Mouse (Mus musculus): ENCODE measurements at regions not wholly inside any gene's neighbourhood (a gene's known extent, or its start where the extent isn't known, plus 50 kb on each side); places are given as distances from the start of the nearest gene placed in this dataset.

DNA sequence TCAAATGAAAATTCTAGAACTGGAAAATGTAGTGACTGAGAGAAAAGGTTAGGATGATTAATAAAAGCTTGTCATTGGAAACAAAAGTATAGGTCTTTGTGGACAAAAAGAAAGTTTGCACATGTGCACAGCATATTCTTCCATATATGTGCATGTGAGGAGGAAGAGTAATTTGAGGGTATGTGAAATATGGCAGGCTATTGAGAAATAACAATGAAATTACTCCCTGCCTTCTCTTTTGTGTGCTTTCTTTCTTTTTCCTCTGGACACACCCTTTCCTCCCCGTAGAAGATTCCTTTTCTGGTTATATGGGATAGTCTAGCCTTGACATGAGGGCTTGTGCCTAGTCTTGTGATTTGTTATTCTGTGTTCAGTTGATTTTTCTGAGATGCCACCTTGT is 301.9 kb downstream of the Ptprc start:
- intact Hi-C loops (cut with DNase I), result no loop called here

DNA sequence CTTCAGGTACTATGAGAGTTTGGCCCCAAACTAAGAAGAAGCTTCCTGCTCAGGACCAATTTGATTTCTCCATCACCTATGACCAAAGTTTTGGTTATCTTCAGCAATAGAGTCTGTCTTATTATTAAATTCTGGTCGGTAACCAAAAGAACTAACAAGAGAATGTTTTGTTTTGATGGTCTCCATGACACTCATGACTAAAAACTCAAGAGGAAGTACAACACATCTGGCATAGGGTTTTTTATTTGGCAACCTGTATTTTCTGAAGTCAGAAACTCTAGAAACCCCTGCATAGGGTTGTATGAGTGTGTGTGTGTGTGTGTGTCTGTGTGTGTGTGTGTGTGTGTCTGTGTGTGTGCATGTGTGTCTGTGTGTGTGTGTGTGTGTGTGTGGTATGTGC is 310.5 kb downstream of the Ptprc start:
- intact Hi-C loops (cut with DNase I), result no loop called here

DNA sequence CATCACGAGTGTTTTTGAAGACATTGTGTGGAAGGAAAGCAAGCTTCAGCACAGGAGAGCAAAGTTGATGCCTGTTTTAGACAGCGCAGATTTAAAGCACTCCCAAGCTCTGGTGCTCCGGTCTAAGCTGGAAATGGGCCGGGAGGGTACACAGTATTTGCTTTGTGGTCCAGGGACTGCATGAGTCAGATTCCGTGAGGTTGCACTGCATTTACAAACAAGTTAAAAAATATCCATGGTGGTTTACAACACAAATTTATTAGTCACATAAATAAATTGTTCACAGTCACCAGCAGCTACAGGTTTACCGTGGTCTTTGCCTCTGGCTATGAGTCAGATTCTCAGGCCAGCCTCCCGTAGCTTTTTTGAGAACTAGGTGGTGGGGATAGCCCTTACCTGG is 312.0 kb downstream of the Ptprc start:
- intact Hi-C loops (cut with DNase I), result no loop called here

GRCm38 (mm10) chr1:137852262-137852661 is 323.2 kb downstream of the Ptprc start:
- intact Hi-C loops (cut with DNase I), result no loop called here

DNA sequence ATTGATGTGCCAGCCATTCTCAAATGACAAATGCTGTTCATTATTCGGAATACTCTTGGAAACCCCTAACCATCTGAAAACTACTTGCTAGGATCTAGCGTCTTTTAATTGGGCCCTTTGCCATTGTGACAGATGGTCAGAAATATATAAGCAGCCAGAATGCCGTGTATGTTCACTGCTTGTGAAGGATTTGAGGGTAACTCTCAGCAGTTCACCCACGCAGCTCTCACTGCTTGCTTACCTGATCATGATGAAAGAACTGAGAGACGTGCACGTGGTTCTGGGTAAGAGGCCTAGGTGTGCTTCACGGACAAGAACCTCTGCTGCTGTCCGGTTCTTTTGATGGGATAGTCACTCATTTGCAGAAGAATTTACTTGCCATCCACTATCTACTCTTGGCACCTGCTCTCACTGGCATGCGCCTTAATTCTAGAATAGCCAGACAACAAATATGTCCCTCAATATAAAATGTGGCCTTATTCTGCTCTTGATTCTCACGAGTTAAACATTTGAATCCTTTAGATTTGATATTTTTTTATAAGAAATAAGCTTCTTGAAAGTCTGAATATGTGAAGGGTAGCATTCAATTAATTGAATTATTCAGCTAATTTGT is 328.1 kb downstream of the Ptprc start:
- intact Hi-C loops (cut with DNase I), result no loop called here

DNA sequence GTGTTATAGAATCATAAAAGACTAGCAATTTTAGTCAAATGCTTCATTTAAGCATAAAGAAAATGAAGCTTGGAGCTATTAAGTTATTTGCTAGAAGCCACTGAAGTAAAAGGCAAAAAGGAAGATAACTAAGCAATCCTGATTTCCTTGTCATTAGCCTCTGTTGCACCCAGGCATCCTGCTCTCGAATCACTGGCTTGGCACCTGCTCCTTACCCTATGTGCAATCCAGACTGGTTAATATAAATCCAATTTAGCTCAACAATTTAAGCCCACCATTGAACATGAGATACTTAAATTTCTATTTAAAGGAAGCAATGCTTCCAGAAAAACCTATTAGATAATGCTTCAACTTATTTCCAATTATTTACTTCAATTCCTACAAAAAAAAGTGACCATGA is 328.7 kb downstream of the Ptprc start:
- intact Hi-C loops (cut with DNase I), result no loop called here

DNA sequence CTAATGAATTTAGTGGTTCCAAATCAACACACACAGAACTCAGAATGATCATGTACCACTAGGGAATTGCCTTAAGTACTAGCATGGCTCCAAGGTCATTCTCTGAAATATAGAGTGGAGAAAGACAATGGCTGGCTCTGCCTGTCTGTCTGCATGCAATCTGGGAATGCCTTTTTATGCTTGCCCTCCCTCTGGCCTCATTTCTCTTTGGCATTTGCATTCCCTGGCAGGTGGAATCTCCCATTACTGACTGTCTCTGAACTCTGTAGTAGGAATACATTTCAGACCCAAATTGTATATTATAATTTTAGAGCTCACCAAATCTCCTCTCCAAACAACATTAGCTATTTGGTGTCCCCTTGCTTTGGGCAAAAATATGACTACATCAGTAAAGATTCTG is 335.0 kb downstream of the Ptprc start:
- intact Hi-C loops (cut with DNase I), result no loop called here

- intact Hi-C loops (cut with DNase I), result no loop called here
Measured at GRCm38 (mm10) chr1:137839703-137840102, 335.8 kb downstream of the Ptprc start.

- intact Hi-C loops (cut with DNase I), result no loop called here
Measured at GRCm38 (mm10) chr1:137839263-137839662, 336.2 kb downstream of the Ptprc start.

DNA sequence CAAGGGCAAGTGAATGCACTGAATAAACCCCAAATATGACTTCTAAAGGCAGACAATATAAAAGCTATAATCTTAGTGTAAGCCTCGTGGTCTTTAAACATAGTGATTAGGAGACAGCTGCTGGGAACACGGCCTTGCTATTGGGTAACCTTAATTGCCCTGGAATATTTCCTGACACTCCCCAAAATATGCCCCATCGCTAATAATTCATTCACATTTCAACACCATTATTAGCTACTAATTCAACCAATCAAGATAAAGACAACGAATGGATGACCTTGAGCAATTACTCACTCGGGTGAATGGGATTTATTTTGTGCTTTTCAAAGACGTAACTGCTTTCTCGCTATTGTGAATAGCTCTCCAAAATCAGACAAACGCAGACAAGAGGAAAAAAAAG is 337.2 kb downstream of the Ptprc start:
- intact Hi-C loops (cut with DNase I), result no loop called here

DNA sequence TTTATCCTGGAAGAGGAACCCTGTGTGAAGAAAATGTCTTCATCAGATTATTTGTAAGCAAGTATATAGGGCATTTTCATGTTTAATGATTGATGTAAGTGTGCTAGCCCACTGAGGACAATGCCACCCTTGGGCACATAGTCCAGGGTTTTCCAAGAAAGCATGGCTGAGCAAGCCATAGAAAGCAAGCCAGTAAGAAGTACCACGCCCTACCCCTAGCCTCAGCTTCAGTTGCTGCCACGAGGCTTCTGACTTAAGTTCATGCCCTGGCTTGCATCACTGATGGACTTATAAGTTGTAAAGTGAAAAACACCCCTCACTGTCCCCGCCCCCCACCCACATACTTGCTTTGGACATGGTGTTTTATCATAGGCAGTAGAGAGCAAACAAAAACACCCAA is 342.0 kb downstream of the Ptprc start:
- intact Hi-C loops (cut with DNase I), result no loop called here

DNA sequence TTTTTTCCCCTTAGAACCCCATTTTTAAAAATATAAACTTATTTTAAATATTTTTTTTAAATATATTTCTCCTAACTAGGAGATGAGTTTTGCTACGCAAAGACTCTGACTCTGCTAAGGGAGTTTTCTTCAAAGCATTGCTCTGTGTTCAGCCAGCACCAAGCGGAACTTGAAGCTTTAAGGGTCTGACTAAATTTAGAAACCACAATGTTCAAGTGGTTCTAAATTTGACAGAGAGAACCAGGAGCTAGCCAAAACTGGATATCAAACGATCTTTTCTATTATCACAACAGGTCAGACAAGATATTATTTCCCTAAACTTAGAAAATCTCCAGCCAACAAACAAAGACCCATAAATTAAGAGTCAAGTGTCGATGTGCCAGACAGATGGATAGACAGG is 344.2 kb downstream of the Ptprc start:
- intact Hi-C loops (cut with DNase I), result no loop called here

- intact Hi-C loops (cut with DNase I), result no loop called here
Measured at GRCm38 (mm10) chr1:137827379-137827778, 348.1 kb downstream of the Ptprc start.

DNA sequence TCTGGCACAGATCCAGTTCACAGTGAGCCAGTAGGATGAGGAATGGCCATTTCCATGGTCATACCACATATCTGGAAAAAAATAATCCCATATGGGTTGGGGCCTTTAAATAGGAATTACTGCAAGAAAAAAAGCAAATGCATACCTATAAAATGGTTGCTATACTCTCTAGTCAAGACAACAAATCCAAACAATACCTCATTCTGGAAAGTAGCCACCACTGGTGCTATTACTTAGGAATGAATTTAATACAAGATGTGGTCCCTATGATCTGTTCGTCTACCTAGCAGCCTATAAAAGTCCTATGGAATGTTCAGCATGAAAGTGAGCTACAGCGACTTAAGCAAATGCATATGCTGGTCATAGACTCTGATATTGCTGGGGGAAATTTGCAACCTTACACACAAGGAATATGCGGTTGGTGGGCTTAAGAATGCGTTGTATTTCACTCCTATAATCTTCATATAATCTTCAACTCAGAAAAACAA is 360.1 kb downstream of the Ptprc start:
- intact Hi-C loops (cut with DNase I), result no loop called here

GRCm38 (mm10) chr1:137814556-137814955 is 361.0 kb downstream of the Ptprc start:
- intact Hi-C loops (cut with DNase I), result no loop called here

- intact Hi-C loops (cut with DNase I), result no loop called here
Measured at GRCm38 (mm10) chr1:137813716-137814115, 361.8 kb downstream of the Ptprc start.

DNA sequence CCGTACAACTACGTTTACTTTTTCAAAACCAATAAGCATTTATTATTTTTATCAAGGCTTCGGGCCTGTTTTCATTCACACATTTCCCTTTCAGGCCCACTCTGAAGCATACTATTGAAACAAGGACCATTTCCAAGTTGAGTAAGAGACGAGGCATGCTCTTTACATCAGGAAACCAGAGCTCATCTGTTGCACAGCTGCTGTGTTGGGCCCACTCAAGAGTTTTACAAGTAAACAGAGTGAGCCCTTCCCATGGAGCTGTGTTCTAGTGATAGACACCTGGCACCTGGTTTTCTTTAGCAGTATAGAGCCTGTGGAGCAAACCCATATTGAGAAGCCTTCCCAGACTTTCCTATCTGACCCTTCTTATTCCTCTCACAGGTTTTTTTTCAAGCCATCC is 363.5 kb downstream of the Ptprc start:
- intact Hi-C loops (cut with DNase I), result no loop called here

GRCm38 (mm10) chr1:137806742-137807141 is 368.8 kb downstream of the Ptprc start:
- intact Hi-C loops (cut with DNase I), result no loop called here

- intact Hi-C loops (cut with DNase I), result no loop called here
Measured at GRCm38 (mm10) chr1:137806252-137806651, 369.3 kb downstream of the Ptprc start.

DNA sequence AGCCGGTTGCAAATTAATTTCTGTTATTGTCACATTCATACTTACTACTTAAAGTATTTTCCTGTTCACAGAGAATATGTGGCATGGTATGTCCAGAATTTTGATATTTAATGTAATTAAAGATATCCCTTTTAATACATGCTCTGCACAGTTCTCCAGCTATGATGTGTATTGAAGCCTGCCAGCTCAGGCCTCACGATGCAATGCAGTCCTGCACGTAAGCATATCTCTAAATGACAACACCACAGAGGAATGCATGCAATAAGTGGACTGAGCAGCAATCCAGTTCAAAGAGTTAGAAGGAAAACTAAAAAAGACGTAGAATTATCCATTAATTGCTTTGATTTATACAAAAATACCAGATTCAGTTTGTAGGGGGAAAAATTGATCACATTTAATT is 373.4 kb downstream of the Ptprc start:
- intact Hi-C loops (cut with DNase I), result no loop called here

DNA sequence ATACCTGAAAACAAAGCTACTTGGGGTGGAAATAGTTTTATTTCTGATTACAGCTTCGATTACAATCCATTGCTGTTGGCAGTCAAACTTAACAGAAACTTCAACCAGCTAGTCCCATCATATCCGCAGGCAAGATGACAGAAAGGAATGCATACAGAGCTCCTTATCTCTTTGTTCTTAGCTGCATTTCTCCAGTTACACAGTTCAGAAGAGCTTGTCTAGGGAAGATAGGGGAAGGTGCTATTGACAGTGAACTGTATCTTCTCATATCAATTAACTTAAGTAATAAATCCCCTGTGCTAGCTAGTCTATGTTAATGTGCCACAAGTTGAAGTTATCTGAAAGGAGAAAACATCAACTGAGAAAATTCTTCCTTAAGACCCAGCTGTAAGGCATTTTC is 374.8 kb downstream of the Ptprc start:
- intact Hi-C loops (cut with DNase I), result no loop called here

DNA sequence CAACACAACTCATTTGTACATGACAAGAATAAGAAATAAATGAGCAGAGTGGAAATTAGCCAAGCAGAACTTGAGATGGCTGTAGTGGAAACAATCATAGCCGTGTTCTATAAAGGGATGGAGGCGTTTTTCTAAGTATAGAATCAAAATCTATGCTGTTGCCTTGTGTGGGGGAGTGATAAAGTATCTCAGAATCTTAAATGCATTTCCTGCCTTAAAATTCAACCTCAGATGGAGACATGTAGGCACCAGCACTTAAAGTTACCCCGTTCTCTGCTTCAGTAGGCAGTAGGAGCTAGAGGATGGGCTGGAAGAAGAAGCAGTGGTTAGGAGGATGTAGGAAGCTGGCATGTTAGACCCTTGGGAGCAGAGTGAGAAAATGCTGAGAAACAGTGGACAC is 386.7 kb downstream of the Ptprc start:
- intact Hi-C loops (cut with DNase I), result no loop called here

DNA sequence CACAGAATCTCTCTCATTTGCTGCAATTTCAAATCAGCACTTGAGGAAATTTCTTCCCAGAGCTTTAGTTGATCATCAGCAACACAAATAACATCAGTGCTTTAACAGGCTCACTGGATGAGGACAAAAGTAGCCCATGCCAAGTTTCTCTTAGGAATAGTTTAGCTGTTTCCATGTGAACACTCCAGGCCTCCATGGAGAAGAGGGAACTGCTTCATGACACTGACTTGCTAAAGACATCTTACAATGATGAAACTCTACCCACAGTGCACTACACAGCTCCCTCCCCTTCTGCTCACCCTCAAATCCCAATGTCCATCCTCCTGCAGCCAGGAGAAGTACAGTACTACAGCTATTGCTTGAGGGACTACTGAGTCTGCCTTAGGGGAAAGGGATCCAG is 388.9 kb downstream of the Ptprc start:
- intact Hi-C loops (cut with DNase I), result no loop called here

- intact Hi-C loops (cut with DNase I), result no loop called here
Measured at GRCm38 (mm10) chr1:137774586-137774985, 400.9 kb downstream of the Ptprc start.
